13 mouse cellular contexts compared by ENCODE assay signal in the genomic region with DNA sequence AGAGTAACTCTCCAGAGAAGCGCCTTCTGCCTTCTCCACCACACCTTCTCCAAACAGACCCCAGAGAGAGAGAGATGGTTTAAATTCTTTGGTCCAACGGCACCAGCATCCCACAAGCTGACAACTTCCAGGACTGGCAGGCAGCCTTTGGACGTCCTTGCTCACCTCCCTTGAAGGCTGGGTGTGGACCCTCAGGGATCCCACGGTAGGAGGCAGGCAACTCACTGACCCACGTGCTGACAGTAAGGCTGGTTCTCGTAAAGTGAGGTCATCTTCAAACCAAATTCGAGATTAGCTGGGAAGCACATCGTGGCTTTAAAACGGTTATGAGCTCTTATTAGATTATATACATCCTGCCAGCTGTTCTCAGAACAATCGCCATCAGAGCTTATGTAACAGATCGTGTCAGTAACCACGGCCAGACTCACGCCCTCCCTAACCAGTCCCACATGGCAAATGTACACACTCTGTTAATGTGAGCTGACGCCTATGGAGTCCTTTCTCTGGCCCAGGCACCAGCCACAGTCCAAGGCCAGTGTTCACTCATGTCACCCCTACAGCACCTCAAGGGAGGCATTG.
DNase-seq lines count a peak whose midpoint lies in the region; ATAC-seq lines count a peak whose summit lies in the region.
"Had no signal": no experiment of that assay in that cellular context is flagged by ENCODE, and none has a peak within 500 bp of the region (broad histone marks: within the 10 kb centered on the region; RNA-seq: fewer than 3 reads in every experiment).

No protein-coding gene starts in this region.

- 33% methylated on average over 14 of the region's 14 CpGs for WGBS in heart, embryonic 11.5 days (ENCODE audit: insufficient replicate concordance)
- WGBS in midbrain, embryonic 10.5 days = 76% methylated on average over 14 of the region's 14 CpGs
- WGBS in midbrain, embryonic 15.5 days = 67% methylated on average over 14 of the region's 14 CpGs
- WGBS in intestine, embryonic 14.5 days = 21% methylated on average over 14 of the region's 14 CpGs
- WGBS in stomach, embryonic 16.5 days = 23% methylated on average over 14 of the region's 14 CpGs

- no peak for DNase-seq in heart, adult 9 months (ENCODE audit: low spot score in 2 of 2)
- no peak for DNase-seq in midbrain, embryonic 10.5 days (ENCODE audit: low spot score)
- DNase-seq in intestine, embryonic 14.5 days (ENCODE audit: low spot score) = peak; percentile 61
- no peak for DNase-seq in cerebellum, adult 8-10 months
- DNase-seq in gastrocnemius, postnatal 36 days = no peak
- DNase-seq: adrenal gland, postnatal 36 days; cerebellum, adult 9-10 months had no signal

- H3K27me3 ChIP-seq in heart, embryonic 11.5 days (ENCODE audit: control insufficient read depth, insufficient read depth, low read length) = no peaks in the 10 kb centered on the region
- no peaks in the 10 kb centered on the region for H3K27me3 ChIP-seq in midbrain, embryonic 10.5 days (ENCODE audit: low read depth, poor library complexity, severe bottlenecking)
- H3K27me3 ChIP-seq in midbrain, embryonic 15.5 days (replicated peaks) = no peaks in the 10 kb centered on the region
- no peaks in the 10 kb centered on the region for H3K27me3 ChIP-seq in intestine, embryonic 14.5 days (replicated peaks; ENCODE audit: control insufficient read depth, insufficient read depth, low read length)
- no peaks in the 10 kb centered on the region for H3K27me3 ChIP-seq in stomach, embryonic 16.5 days (ENCODE audit: control insufficient read depth, insufficient read depth, low read length)
- H3K27me3 ChIP-seq: neural tube, embryonic 12.5 days had no signal

- H3K4me1 ChIP-seq in heart, embryonic 11.5 days (ENCODE audit: control insufficient read depth, insufficient read depth, low read length) = peaks cover 27% of the 10 kb centered on the region
- peaks cover 23% of the 10 kb centered on the region for H3K4me1 ChIP-seq in midbrain, embryonic 10.5 days
- peaks cover 12% of the 10 kb centered on the region for H3K4me1 ChIP-seq in midbrain, embryonic 15.5 days
- peaks cover 27% of the 10 kb centered on the region for H3K4me1 ChIP-seq in intestine, embryonic 14.5 days (replicated peaks; ENCODE audit: control insufficient read depth, insufficient read depth, low read length)
- peaks cover 12% of the 10 kb centered on the region for H3K4me1 ChIP-seq in stomach, embryonic 16.5 days (ENCODE audit: control insufficient read depth, insufficient read depth, low read length)

- H3K9me3 ChIP-seq in heart, embryonic 11.5 days (replicated peaks; ENCODE audit: control insufficient read depth, low read length) = no peaks in the 10 kb centered on the region
- no peaks in the 10 kb centered on the region for H3K9me3 ChIP-seq in midbrain, embryonic 10.5 days (replicated peaks)
- H3K9me3 ChIP-seq in midbrain, embryonic 15.5 days = no peaks in the 10 kb centered on the region
- peaks cover 3% of the 10 kb centered on the region; the same call in 1 of the 2 replicates for H3K9me3 ChIP-seq in intestine, embryonic 14.5 days (ENCODE audit: control insufficient read depth, low read length)
- no peaks in the 10 kb centered on the region for H3K9me3 ChIP-seq in stomach, embryonic 16.5 days (replicated peaks; ENCODE audit: control insufficient read depth, low read length)
- H3K9me3 ChIP-seq: neural tube, embryonic 12.5 days had no signal

- peak overlapping the region; percentile 29; the same call in 1 of the 2 replicates for H3K27ac ChIP-seq in heart, embryonic 11.5 days (ENCODE audit: low read depth, low read length)
- peak overlapping the region; percentile 46 for H3K27ac ChIP-seq in midbrain, embryonic 10.5 days (replicated peaks)
- no peak overlapping the region for H3K27ac ChIP-seq in midbrain, embryonic 15.5 days
- H3K27ac ChIP-seq in intestine, embryonic 14.5 days (ENCODE audit: low read depth) = peak overlapping the region; percentile 91
- H3K27ac ChIP-seq in stomach, embryonic 16.5 days (ENCODE audit: low read length) = peak overlapping the region; percentile 92
- H3K27ac ChIP-seq: macrophage; neural tube, embryonic 12.5 days had no signal

- ATAC-seq in heart, embryonic 11.5 days (replicated peaks; ENCODE audit: insufficient number of reproducible peaks, low FRiP score, low TSS enrichment) = no peak
- ATAC-seq in midbrain, embryonic 15.5 days (replicated peaks) = no peak
- no peak for ATAC-seq in intestine, embryonic 14.5 days (replicated peaks; ENCODE audit: low FRiP score, low TSS enrichment, low read depth)
- peak; percentile 20; the same call in 1 of the 2 replicates for ATAC-seq in stomach, embryonic 16.5 days (ENCODE audit: insufficient read depth, low FRiP score)
- ATAC-seq: CD4-positive, CD25-positive, alpha-beta regulatory T cell, adult 4 months had no signal

- no peak overlapping the region for H3K4me2 ChIP-seq in heart, embryonic 11.5 days
- H3K4me2 ChIP-seq in midbrain, embryonic 15.5 days = no peak overlapping the region
- H3K4me2 ChIP-seq in intestine, embryonic 14.5 days (ENCODE audit: low read length) = no peak overlapping the region
- H3K4me2 ChIP-seq in stomach, embryonic 16.5 days (ENCODE audit: low read depth, low read length) = no peak overlapping the region

- intact Hi-C loops in gastrocnemius, postnatal 36 days (cut with DNase I) = no loop called here

- no peak overlapping the region for H3K4me3 ChIP-seq in heart, embryonic 11.5 days (ENCODE audit: low read depth, low read length)
- H3K4me3 ChIP-seq in midbrain, embryonic 10.5 days = no peak overlapping the region
- H3K4me3 ChIP-seq in midbrain, embryonic 15.5 days = no peak overlapping the region
- no peak overlapping the region for H3K4me3 ChIP-seq in intestine, embryonic 14.5 days (ENCODE audit: low read depth, low read length)
- H3K4me3 ChIP-seq in stomach, embryonic 16.5 days (replicated peaks; ENCODE audit: low read length) = no peak overlapping the region
- H3K4me3 ChIP-seq: neural tube, embryonic 12.5 days had no signal

- H3K9ac ChIP-seq in heart, embryonic 11.5 days (ENCODE audit: low read depth, low read length) = no peak overlapping the region
- H3K9ac ChIP-seq in midbrain, embryonic 15.5 days = no peak overlapping the region
- H3K9ac ChIP-seq in intestine, embryonic 14.5 days (ENCODE audit: low read length) = no peak overlapping the region
- H3K9ac ChIP-seq in stomach, embryonic 16.5 days (ENCODE audit: low read length) = no peak overlapping the region; the same call in 1 of the 2 replicates
- H3K9ac ChIP-seq: neural tube, embryonic 12.5 days had no signal

- H3K36me3 ChIP-seq in heart, embryonic 11.5 days (ENCODE audit: control insufficient read depth, insufficient read depth, low read length) = no peaks in the 10 kb centered on the region
- H3K36me3 ChIP-seq in midbrain, embryonic 10.5 days = no peaks in the 10 kb centered on the region
- no peaks in the 10 kb centered on the region for H3K36me3 ChIP-seq in midbrain, embryonic 15.5 days (replicated peaks)
- H3K36me3 ChIP-seq in intestine, embryonic 14.5 days (ENCODE audit: control insufficient read depth, insufficient read depth, low read length) = no peaks in the 10 kb centered on the region
- H3K36me3 ChIP-seq in stomach, embryonic 16.5 days (ENCODE audit: control insufficient read depth, insufficient read depth, low read length) = no peaks in the 10 kb centered on the region
- H3K36me3 ChIP-seq: neural tube, embryonic 12.5 days had no signal
